Mouse (Mus musculus) megakaryocyte-erythroid progenitor cell, adult 5-6 weeks (primary cell): ENCODE results near the gene Casq2. TPM values are rescaled to one million over a fixed set of nuclear protein-coding genes. Genes with fewer than 3 reads are reported as not detected.
A peak's percentile ranks its signal among the peaks of the same experiment; 100 is the strongest.
"Not testable (repeated sequence)": the region's sequence is repeated elsewhere in the genome, so short reads cannot be mapped to it uniquely, and the experiment has no call there.

Source experiments
- ATAC-seq: replicated peaks from 2 replicates; pipeline ENCODE4 v1.8.0; 2016; ENCODE audit warnings: mild to moderate bottlenecking, inconsistent platforms; ENCODE audit not compliant: severe bottlenecking, poor library complexity, low FRiP score, low TSS enrichment
- total RNA-seq, 2 experiments: library from RNA; stranded (forward) in 1 of 2; stranded (reverse) in 1 of 2; fragments of 200-1000, 215-1000 nt in 1 of 2; fragments of >200 nt in 1 of 2; fragmentation: Nextera tagmentation in 1 of 2; gene quantifications; 2 replicates each; pipeline ENCODE4 v1.2.3; 2014 to 2017

Gene Casq2
- total RNA-seq, 2 experiments from 2014 or later: not detected

DNA sequence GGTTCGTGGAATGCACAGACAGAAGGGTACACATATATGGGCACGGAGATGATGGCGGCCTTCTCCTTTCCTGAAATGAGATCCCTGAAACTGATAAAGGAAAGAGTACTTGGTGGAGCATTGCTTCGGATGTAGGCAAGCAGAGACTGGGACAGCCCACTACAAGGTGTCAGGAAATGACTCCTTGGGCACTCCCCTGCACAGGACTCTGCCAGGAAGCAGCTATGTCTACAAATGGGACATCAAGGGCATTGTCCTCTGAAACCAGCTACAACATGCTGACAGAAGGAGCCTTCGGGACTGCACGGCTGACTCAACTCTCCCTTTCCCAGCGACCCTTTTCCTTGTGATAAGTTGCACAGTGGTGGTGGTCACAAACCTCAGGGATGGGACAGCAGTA, 70.5 kb downstream of the Casq2 start:
- no peak for ATAC-seq

DNA sequence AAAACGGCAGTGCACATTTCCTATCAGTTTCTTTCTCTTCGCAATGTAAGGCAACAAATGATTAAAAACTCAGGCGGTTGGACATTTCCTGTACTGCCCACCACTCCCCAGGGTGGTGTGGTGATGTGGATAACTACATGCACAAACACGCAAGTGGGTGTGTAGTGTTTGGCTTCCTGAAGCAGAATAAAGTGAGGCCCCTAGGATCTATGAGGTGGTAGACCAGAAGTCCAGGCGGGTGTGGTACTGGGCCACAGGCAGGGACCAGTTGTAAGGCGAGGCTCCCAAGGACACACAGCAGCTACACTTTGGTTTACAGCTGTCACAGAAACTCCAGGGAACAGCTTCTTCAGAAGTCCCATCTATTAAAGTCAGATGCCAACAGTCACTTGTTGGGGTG, 71.4 kb downstream of the Casq2 start:
- ATAC-seq: 0 out of 2 replicates have a peak, but pooled peaks have one; percentile 19

DNA sequence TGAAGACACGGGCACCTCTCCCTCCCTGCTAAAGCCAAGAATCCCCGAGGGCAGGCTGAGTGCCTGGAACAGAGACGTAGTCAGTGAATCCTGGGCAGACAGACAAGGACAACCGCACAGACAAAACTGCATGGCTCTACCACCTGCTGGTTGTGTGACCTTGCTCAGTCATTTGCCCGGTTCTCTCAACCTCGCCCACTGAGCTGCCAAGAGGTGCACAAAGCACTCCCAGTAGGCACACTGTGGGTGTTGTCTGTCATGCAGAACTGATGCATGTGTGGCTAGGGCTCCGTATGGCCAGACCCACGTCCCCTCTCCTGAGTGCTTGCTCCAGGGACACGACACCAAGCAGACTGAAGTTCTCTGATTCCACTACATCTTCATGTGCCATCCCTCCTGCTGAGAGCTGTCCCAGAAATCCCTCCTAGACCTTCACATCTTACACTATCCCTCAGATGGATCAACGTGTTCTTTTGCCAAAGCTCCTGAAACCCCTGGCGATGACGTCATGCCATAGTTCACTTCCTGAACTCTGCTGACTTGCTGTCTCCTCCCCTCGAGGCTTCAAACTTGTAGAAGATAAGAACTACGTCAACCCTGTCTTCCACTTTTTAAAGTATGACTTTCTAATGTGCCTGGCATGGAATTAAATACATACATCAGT, 72.7 kb downstream of the Casq2 start:
- ATAC-seq: peak; percentile 57

DNA sequence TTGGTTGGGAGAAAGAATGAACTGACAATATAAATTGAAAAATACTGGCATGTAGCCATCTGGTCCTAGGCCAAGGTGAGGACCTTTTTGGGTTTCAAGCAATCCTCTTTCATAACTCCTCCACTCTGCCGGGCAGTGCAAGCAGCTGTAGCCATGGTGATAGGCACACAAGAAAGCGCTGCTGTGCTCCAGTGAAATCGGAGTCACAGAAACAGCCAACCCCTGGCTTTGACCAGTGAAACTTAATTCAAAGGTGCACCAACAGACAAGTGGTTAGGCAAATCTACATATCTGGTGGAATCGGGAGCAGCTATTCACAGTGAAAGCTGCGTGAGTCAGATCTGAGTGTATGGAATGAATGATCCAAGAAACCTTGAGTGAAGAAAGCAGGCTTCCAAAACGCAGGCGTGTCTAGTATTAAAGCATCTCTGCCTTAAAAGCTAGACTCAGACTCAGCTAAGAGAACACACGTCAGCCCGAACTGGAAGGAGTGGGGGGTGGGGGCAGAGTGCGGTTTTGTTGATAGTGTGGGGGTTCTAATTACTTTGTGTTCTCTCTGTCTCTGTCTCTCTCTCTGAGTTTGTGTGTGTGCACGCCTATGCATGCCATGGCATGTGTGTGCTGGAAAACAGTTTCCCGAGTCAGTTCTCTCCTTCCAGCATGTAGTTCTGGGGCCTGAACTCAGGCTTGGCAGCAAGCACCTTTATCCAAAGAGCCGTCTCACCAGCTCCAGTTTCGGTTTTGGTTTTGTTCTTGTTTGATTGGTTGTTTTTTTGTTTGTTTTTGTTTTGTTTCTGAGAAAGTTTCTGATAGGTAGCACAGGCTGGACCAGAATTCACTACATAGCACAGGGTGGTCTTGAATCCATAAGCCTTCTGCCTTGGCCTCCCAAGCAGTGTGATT, 73.5 kb downstream of the Casq2 start:
- ATAC-seq: peak; percentile 58

DNA sequence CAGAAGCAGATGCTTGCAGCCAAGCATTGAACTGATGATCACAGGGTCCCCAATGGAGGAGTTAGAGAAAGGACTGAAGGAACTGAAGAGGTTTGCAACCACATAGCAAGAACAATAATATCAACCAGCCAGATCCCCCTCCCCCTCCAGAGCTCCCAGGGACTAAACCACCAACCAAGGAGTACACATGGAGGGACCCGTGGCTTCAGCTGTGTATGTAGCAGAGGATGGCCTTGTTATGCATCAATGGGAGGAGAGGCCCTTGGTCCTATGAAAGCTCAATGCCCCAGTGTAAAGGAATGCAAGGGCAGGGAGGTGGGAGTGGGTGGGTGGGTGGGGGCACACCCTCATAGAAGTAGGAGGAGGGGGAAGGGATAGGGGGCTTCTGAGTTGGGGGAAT, 77.6 kb downstream of the Casq2 start:
- ATAC-seq: not testable (repeated sequence)

DNA sequence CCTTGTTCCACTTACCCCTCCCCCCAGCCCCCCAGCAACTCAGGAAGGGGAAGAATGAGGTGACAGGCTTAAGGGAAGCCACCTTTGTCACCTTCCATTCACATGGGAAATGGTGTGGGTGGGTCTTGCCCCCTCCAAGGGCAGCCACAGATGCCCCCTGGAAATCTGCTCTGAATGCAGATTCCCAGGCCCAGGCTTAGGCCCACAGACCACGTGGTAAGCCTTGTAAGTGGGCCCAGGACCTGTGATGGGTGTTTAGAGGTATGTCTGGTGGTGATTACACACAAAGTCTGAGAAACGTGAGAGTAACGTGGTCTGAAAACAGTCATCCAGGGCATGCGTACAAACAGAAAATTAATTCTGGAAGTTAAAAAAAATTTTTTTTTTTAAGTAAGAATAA, 78.7 kb downstream of the Casq2 start:
- no peak for ATAC-seq

DNA sequence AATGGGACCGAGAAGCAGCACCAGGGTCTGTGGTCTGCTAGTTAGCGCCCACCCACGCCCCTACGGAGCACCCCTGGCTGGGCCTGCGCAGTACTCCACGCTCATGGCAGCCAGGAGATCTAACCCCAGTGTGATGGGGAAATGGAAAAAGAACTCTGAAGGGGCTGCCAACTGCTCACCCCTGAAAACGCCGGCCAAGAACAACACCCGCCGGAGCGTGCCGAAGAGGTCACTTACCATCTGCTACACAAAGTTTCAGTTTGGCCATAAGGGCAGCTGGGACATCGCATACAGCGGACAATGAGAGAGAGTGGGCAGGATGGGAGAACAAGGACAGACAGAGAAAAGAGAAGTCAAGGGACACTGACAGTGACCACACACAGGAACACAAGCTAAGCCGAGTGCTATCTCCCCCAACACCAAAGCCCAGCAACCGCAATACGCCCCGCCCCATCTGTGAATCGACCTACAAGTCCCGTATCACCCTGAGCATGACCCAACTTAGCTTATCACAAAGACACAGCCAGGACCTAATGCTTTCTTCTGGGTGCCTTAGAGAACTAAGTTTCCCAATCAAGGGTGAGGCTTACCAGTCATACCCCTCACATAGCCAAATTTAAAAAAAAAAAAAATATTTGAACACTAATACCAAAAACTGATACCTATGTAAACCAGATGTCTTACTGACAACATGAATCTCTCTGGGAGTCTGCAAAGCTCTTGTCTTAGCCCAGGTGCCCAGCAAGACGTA, 79.5 kb downstream of the Casq2 start:
- peak; percentile 94 for ATAC-seq

DNA sequence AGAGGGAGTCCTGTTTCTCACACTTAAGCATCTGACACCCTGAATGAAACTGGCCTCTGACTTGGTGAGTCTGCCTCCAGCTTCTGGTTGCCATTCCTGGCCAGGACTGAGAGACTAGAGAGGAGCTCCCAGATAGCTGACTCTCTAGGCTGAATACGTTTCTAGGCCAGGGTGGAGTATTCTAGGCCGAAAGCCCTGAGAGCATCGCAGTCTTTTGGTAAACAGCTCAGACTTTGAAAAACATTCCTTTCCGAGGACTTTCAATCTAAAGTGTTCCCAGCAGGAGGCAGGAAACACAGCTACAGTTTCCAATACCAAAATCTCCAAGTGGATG, 80.0 kb downstream of the Casq2 start:
- ATAC-seq: no peak; the same call in 1 of the 2 replicates

DNA sequence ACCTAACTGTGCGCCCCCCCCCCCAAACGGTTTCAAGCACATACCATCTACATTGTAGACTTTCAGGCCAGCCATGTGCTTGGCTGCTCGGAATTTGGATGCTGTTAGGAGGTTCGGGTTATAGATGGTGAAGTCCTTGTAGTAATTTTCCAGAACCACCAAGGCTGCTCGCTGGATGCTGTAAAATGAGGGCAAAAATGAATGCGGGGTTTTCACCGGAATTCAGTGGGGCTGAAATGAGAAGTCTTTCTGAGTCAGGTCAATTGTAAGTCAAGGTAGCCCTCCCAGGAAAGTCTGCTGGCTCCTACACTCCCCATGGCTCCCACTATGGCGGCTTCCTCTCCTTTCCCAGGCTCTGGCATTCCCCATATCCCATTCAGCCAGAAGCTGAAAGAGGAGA, 80.6 kb downstream of the Casq2 start:
- ATAC-seq: no peak

DNA sequence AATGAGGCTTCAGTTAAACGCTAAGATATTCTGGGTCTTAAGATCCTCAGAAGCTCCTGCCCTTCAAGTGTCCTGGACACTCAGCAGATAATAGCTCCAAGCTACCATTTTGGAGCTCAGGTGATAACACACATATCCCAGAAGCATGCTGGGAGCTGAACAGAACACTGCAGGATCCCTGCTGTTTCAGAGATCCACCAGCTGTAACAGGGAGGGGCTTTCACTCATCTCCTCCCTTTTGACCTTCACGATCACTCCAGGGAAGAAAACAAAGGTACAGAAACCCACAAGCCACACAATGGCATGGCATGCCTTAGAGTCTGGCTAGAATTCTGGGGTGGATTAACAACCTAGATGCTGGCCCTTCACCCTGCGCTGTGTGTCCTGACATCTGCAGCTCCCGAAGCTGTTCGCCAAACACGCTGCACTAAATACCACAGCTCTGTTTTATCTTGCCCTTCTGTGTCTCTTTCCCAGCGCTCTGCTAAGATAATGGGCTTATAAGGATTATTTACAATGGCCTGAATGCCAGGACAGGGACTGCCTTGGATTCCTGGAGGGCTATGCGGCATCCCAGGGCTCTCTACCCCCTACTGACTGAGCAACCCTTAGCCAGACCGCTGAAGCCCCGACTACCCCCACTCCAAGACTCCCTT, 81.5 kb downstream of the Casq2 start:
- peak; percentile 42 for ATAC-seq

DNA sequence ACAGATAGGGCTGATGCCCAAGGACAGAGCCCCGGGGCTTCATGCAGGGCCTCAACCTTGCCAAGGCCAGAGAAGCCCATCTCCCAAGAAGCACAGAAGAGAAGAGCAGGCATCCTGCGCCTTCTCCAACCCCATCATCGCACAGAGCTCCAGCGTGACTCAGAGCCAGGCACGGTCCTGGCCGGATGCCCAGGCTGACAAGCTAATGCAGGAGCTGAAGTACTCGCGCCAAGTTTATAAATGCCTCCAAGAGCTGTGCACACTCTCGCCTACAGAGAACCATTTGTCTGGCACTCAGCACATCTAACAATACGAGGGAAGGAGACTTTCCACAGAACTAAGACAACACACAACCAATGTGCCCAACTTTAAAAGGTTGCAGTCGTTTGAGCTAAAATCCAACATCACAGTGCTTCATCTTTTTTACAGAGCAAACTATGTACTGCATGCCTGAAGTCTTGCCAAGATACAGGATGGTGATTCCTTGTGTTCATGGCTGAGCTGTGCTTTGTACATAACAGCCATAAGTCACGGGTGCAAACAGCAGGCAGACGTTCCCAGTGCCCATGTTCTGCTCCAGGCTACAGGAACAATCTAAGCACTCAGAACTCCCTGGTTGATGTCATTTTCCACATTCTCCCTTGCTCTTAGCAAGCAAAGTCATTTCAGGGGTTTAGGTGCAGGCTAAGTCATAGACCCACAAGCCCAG, 83.1 kb downstream of the Casq2 start:
- ATAC-seq: 0 out of 2 replicates have a peak, but pooled peaks have one; percentile 24

DNA sequence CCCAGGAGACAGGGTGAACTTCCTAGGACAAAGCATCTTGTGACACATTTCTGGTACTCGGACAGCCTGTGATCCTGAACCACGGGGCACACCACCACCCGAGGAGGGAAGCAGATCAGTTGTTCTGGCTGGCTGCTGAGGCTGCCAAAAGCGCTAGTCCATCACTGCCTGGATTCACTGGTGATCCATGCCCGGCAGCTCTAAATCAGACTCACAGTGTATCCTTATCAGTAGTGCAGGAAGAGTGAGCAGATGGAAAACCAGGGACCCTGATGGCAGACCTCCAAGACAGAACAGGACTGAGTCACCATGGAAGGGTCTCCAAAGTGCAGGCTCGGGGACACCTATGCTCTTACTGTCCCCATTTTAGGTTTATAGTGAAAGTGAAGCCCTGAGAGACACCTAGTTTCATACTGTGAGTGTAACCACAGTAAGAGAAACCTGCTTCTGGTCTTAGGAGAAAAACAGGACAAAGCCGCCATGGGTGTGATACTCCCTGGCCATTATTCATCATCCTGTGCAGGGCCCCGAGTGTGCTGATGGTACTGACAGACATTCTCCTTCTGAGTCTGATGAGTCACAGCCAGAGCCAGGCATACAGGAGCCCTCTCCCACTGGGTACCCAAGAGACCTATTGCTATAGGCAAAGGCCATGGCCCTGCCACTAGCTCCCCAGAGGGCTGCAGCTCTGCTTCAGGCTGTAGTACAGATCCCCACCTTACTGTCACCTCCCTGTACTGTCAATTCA, 88.1 kb downstream of the Casq2 start:
- ATAC-seq: no peak

DNA sequence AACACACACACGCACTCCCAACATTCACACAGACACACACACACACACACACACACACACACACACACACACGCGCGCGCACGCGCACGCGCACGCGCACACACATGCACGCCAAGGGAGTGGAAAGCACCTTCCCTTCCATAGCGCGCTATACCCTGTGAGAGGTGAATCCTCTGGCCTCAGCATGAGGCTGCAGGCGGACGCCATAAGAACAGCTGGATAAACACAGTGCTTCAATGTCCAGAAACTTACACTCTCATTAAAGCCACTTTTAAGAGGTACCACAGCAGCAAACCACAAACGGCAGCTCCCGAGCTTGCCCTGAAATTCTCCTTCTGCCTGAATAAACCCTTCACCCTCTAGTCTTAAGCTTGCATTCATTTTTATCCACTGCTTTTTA, 89.5 kb downstream of the Casq2 start:
- no peak for ATAC-seq

DNA sequence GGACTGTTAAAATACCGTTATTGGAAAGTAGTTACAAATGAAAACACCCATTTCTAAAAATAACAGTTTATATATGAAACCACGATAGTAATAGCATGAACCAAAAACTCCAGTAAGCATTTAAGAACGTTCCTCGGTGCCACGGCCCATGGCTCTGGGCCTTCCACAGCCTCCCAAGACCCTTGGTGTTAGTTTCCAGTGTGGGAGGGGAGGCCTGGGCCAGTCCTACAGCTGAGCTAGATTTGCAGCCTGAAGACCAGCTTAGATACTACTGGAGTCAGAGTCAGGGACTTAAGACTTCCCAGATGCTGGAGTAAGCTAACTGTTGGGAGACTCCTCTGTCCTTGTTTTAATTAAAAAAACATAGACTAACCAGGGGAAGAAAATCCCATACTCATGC, 89.9 kb downstream of the Casq2 start:
- ATAC-seq: no peak

DNA sequence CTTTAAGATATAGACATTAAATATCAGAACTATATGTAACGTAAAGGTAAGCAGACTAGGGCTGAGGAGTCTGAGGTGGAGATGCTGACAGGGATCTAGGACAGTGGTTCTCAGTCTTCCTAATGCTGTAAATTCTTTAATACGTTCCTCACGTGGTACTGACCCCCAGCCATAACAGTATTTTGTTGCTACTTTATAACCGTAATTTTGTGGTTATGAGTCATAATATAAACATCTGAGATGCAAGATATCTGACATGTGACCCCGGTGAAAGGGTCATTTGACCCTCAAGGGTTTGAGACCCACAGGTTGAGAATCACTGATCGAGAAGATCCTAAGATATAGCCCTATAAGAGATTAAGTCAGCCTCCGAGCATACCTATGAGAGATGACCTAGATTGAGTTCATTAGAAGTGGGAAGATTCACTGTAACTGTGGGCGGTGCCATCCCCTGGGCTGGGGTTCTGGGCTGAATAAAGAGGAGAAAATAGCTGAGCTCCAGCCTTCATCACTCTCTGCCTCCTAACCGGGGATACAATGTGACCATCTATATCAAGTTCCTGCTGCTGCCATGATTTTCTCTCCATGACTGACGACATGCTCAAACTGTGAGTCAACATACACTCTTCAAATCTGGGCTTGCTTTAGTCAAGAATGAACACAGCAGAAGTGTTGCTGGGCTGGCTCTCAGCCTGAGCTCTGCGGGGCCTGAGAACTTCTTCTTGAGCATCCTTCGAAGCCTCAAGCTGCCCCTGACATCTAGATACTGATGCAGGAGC, 91.8 kb downstream of the Casq2 start:
- ATAC-seq: no peak

DNA sequence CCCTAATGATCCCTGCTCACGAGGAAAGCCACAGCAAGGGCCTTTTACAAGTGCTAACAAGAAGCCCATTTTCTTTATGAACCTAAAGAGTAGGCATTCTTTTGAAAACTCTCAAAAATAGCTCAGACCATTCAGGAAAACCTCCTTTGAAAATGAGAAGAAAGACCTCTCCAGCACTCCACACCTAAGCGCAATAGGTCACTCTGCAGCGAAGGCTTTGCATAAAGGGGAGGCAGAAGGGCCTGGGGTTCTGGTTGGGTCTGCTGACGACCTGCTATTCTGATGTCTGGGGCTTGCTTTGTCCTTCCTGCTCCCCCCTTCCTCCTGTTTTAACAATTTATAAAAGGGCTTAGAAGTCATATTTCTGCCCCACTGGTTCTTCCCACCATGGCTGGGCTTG, 93.7 kb downstream of the Casq2 start:
- no peak for ATAC-seq

DNA sequence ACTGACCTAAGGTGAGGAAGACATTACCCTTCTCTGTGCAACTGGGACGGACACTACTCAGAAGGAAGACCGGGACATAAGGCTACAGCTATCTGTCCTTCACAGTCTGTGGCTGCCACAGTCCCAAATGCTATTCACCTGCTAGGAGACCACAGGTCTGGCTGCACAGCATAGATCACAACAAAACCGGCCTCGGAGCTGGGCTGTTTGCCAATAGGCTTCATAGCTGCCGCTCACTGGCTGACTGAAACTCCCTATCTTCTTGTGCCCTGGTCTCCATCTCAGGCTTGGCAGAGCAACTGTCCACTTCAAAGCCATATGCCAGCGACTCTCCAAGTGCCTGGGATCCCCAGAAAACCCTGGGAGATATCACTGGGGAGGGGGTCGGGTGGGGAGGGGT, 94.5 kb downstream of the Casq2 start:
- ATAC-seq: peak; percentile 87

DNA sequence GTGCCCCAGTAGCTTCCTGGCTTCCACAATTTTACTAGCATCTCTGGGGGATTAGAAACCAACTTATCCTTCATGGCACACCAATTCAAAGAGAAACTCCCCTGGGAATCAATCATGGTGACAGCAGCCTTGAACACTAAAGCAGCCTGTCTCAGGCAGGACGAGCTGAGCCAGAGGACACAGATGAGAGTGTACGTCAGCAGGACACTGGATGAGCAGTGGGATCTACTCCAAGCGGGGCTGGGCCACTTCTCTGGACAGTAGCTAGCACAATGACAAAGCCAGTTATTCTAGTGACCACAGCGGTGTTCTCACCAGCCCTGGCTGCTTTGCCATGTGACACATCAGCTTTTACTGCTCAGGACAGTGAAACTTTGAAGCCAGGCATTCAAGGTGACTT, 95.0 kb downstream of the Casq2 start:
- ATAC-seq: no peak
